Mouse (Mus musculus): ENCODE data around the gene Copb1.

The Copb1 gene

GRCm38 (mm10) chr7:114169381-114169780 is 85.1 kb downstream of the Copb1 start:
- no peak for DNase-seq (ENCODE audit: low spot score)
